Mouse (Mus musculus) hindbrain, embryonic 16.5 days (tissue): ENCODE data around the gene Hoxc6. TPM values are rescaled to one million over a fixed set of nuclear protein-coding genes. Genes with fewer than 3 reads are reported as not detected.

Experiments used
- ATAC-seq: fragments of 200-750 bp; cut with Nextera tagmentation; 2 replicates; pipeline ENCODE4 v1.8.0; 2017; ENCODE audit warnings: moderate TSS enrichment, moderate library complexity
- H3K27ac ChIP-seq: fragments of 300-500 bp; sonication (generic); 2 replicates; pipeline ENCODE4 v1.5.1; 2014; ENCODE audit warnings: low read depth, mild to moderate bottlenecking, control low read depth, low read length, moderate library complexity
- H3K27me3 ChIP-seq: fragments of 300-500 bp; sonication (generic); replicated peaks from 2 replicates; pipeline ENCODE4 v1.6.1; 2014; ENCODE audit warnings: low read length; ENCODE audit not compliant: control insufficient read depth, insufficient read depth
- H3K36me3 ChIP-seq: fragments of 300-500 bp; sonication (generic); 2 replicates; pipeline ENCODE4 v1.6.1; 2014; ENCODE audit warnings: mild to moderate bottlenecking, low read length, moderate library complexity, mixed read lengths; ENCODE audit not compliant: control insufficient read depth, insufficient read depth
- H3K4me1 ChIP-seq: fragments of 300-500 bp; sonication (generic); 2 replicates; pipeline ENCODE4 v1.6.1; 2014; ENCODE audit warnings: low read depth, low read length; ENCODE audit not compliant: control insufficient read depth, insufficient read depth
- H3K4me2 ChIP-seq: fragments of 300-500 bp; sonication (generic); 2 replicates; pipeline ENCODE4 v1.6.1; 2014; ENCODE audit warnings: mild to moderate bottlenecking, low read length, control low read depth, moderate library complexity
- H3K4me3 ChIP-seq: fragments of 300-500 bp; sonication (generic); 2 replicates; pipeline ENCODE4 v1.5.1; 2014; ENCODE audit warnings: mild to moderate bottlenecking, low read length, control low read depth, moderate library complexity
- H3K9ac ChIP-seq: fragments of 300-500 bp; sonication (generic); 2 replicates; pipeline ENCODE4 v1.6.1; 2014; ENCODE audit warnings: low read depth, mild to moderate bottlenecking, control low read depth, low read length, moderate library complexity
- H3K9me3 ChIP-seq: fragments of 300-500 bp; sonication (generic); 2 replicates; pipeline ENCODE4 v1.6.1; 2014; ENCODE audit warnings: mild to moderate bottlenecking, low read length, moderate library complexity; ENCODE audit not compliant: control insufficient read depth
- WGBS: fragments of 180-500 bp; shearing (Covaris S2); extraction: QIAGEN DNeasy Blood & Tissue Kit; methylation state at CpG from one replicate; pipeline ENCODE4 v1.1.7; 2014; 5-methylcytosine and 5-hydroxymethylcytosine counted together
- polyA plus RNA-seq: library from polyadenylated mRNA; unstranded; fragments of >200 nt; fragmentation: Nextera tagmentation; extraction: Ambion mirVana; gene quantifications from 2 replicates; pipeline ENCODE4 v1.2.1, GENCODE M21; 2015

Hoxc6 gene
- polyA plus RNA-seq, 1 experiment from 2014 or later: 4.0 TPM

DNA sequence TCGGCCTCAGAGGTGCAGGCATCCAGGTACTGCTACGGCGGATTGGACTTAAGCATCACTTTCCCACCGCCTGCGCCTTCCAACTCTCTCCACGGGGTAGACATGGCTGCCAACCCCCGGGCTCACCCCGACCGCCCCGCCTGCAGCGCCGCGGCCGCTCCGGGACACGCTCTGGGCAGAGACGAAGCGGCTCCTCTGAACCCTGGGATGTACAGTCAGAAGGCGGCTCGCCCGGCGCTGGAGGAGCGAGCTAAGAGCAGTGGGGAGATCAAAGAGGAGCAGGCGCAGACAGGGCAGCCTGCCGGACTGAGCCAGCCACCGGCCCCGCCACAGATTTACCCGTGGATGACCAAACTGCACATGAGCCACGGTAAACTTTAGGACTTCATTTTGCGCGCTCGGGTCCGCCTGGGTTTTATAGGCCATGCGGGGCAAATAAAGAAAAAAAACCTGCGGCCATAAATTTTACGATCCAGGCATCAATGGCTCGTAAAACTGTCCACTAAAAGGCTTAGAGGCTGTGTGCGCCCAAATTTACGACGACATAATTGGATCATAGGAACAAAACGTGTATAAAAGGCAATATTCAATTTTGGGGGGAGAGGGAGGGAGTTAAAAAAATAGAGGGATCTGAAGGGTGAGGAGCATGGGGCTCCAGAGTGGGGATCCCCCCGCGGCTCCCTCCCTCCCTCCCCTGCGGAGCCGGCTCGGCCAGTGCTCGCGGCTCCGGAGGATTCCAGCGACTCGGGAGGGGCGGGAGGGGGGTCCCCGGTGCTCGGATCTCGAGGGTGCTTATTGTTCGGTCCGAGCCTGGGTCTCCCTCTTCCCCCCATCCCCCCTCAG lies 16.3 kb downstream of the Hoxc6 start:
- Histone ChIP-seq H3K27ac (peak overlapping the region; percentile 73), H3K4me2 (peak overlapping the region; percentile 62), H3K27me3 (peaks cover 65% of the 10 kb centered on the region), H3K4me3 (peak overlapping the region; percentile 41), H3K9me3 (no peaks in the 10 kb centered on the region), H3K4me1 (peaks cover 3% of the 10 kb centered on the region), H3K9ac (peak overlapping the region; percentile 66), H3K36me3 (no peaks in the 10 kb centered on the region)
- peak; percentile 70 for ATAC-seq
- 1% methylated on average over 51 of the region's 57 CpGs for WGBS

DNA sequence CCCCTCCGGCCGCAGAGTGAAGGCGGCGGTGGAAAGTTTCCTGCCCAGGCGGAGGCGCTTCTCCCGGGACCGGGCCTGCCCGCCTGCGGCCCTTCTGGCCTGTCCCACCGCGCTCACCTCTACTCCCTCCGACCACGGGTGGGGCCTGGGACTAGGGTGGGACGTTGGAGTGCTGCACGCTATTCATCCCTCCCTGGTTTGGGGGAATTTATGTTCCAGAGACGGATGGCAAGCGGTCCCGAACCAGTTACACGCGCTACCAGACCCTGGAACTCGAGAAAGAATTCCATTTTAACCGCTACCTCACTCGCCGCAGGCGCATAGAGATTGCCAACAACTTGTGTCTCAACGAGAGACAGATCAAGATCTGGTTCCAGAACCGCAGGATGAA lies 16.9 kb downstream of the Hoxc6 start:
- Histone ChIP-seq H3K9me3 (no peaks in the 10 kb centered on the region), H3K9ac (peak overlapping the region; percentile 66), H3K27me3 (peaks cover 68% of the 10 kb centered on the region), H3K4me1 (peaks cover 3% of the 10 kb centered on the region), H3K4me2 (peak overlapping the region; percentile 62), H3K4me3 (peak overlapping the region; percentile 41), H3K27ac (peak overlapping the region; percentile 73), H3K36me3 (no peaks in the 10 kb centered on the region)
- 1% methylated on average over 28 of the region's 28 CpGs for WGBS
- ATAC-seq: 0 out of 2 replicates have a peak, but pooled peaks have one; percentile 9

DNA sequence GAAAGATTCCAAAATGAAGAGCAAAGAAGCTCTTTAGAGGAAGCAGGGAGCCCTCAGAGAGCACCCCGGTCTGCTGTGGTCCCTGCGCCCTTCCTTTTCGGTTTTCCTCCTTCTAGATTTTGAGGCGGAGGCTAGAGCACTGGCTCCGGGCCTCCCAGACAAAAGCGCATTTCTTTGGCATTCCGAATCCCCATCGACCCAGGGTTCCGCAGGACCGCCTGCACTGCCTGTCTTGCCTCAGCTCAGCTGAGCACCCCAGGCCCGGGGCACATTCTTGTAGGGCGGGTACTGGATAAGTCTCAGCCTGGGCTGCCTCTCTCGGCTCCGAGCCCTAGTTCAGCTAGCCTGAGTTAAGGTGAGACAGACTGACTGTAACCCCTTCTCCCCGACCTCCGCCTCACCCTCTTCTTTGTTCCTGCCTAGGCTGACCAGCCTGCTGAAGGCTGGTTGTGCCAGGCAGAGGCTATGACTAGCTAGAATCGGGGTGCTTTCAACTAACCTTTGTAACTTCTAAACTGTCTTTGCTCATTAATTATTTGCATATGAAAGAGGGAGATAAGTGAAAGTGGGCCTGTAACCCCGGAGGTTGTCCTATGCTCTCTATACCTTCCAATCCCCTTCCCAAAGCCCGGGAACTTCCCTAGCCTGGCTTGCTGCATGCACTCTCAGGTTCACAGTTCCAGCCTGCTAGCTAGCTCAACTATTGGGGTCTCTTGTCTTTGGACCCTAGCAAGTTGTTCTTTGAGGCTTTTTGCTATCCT lies 17.5 kb downstream of the Hoxc6 start:
- peak overlapping the region; percentile 66 for H3K9ac ChIP-seq
- H3K27me3 ChIP-seq: peaks cover 65% of the 10 kb centered on the region
- H3K4me1 ChIP-seq: peaks cover 3% of the 10 kb centered on the region
- H3K4me3 ChIP-seq: peak overlapping the region; percentile 41
- H3K36me3 ChIP-seq: no peaks in the 10 kb centered on the region
- no peaks in the 10 kb centered on the region for H3K9me3 ChIP-seq
- WGBS: 7% methylated on average over 19 of the region's 19 CpGs
- peak overlapping the region; percentile 62 for H3K4me2 ChIP-seq
- peak overlapping the region; percentile 73 for H3K27ac ChIP-seq
- no peak for ATAC-seq

DNA sequence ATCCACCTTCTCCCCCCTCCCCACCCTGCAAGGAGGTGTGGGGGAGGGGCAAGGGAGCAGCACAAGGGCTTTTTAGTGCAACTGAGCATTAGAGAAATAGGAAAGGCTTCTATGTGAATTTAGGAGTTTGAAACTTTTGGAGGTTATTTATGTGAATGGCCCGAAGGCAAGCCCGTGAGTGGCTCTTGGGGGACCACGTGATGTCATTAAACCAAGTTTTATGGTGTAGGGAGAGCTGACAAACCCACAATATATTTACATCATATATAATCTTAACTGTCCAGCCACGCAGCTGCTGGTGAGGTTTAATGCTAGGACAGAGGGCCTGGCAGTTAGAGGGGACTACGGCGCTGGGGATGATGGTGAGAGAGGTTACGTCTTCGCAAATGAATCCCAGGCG lies 20.6 kb downstream of the Hoxc6 start, which contains the start of gene Hoxc4:
Gene Hoxc4, plus strand, starts transcription at position 299 of the 400 bp plus-strand sequence.
- Histone ChIP-seq H3K9me3 (no peaks in the 10 kb centered on the region), H3K4me1 (peaks cover 3% of the 10 kb centered on the region), H3K9ac (no peak within 1 kb of the TSS), H3K27ac (peak within 1 kb of the TSS; percentile 21; the same call in 1 of the 2 replicates), H3K27me3 (peaks cover 64% of the 10 kb centered on the region), H3K4me3 (no peak within 1 kb of the TSS), H3K4me2 (no peak within 1 kb of the TSS), H3K36me3 (no peaks in the 10 kb centered on the region)
- 18% methylated on average over 9 of the region's 9 CpGs for WGBS
- no peak for ATAC-seq

DNA sequence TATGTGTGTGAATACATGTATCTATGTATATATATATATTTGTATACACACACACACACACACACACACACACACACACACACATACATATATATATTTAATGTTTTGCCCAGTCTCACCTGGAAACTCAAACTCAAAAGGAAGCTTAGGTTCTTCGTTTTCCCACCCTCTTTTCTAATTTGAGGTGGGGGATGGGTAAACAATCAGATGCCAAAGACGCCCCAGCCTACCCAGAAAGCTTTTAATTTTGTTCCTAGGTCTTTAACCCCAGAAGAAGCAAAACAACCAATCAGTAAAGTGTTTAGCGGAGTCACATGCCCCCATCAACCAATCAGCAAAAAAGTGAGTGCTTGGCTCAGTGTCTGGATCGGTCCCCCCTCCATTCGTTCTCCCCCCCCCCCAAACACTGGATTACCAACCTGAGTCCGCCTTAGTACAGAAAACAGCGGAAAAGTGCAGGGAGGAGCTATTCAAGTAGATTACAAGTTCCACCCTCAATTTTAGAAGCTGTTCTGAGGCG lies 22.9 kb downstream of the Hoxc6 start:
- Histone ChIP-seq H3K9ac (no peak overlapping the region), H3K9me3 (no peaks in the 10 kb centered on the region), H3K27me3 (peaks cover 65% of the 10 kb centered on the region), H3K27ac (no peak overlapping the region), H3K4me2 (peak overlapping the region; percentile 38), H3K4me3 (peak overlapping the region; percentile 19), H3K4me1 (no peaks in the 10 kb centered on the region), H3K36me3 (no peaks in the 10 kb centered on the region)
- 2% methylated on average over 8 of the region's 8 CpGs for WGBS
- no peak for ATAC-seq

DNA sequence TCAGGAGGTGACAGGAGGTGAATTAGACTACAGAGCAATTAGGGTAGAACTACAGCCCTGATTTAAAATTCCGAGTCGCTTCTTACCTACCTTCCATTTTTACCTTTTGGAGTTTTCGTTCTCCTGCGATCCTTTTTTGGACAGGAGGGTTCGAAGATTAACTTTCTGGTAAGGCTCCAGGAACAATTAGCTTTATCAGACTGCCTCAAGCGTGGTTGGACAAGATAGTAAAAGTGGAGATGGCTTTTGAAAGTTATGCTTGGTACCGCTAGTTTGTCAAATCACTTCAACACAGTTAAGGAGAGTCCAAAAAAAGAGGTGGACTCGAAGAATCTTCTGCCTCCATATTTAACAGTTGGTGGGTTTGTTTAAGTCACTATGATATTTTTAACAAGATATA lies 23.5 kb downstream of the Hoxc6 start:
- Histone ChIP-seq H3K9me3 (no peaks in the 10 kb centered on the region), H3K27me3 (peaks cover 62% of the 10 kb centered on the region), H3K9ac (no peak overlapping the region), H3K27ac (no peak overlapping the region), H3K4me1 (no peaks in the 10 kb centered on the region), H3K36me3 (no peaks in the 10 kb centered on the region), H3K4me2 (peak overlapping the region; percentile 38), H3K4me3 (no peak overlapping the region)
- WGBS: 8% methylated on average over 8 of the region's 8 CpGs
- ATAC-seq: no peak

DNA sequence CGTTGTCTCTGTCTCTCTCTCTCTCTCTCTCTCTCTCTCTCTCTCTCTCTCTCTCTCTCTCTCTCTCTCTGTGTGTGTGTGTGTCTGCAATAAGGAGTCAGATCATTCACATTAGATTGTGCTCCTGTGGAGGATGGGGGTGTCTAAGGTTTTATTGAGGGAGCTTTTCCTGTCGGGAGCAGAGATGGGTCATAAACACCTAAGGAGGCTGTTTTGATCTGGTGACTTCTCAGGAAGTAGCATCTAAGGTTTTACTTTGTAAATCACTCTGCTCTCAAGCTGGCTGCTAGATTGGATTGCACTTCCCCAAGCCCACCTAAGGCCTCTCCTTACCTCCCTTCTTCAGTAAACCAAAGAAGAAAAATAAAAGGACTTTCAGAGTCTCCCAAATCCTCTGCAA lies 26.1 kb downstream of the Hoxc6 start:
- no peak for ATAC-seq
- H3K27me3 ChIP-seq: peaks cover 58% of the 10 kb centered on the region
- WGBS: 7% methylated on average over 2 of the region's 2 CpGs
- no peaks in the 10 kb centered on the region for H3K36me3 ChIP-seq
- H3K4me3 ChIP-seq: no peak overlapping the region
- no peak overlapping the region for H3K9ac ChIP-seq
- H3K4me2 ChIP-seq: no peak overlapping the region
- H3K27ac ChIP-seq: no peak overlapping the region
- no peaks in the 10 kb centered on the region for H3K4me1 ChIP-seq
- H3K9me3 ChIP-seq: no peaks in the 10 kb centered on the region

DNA sequence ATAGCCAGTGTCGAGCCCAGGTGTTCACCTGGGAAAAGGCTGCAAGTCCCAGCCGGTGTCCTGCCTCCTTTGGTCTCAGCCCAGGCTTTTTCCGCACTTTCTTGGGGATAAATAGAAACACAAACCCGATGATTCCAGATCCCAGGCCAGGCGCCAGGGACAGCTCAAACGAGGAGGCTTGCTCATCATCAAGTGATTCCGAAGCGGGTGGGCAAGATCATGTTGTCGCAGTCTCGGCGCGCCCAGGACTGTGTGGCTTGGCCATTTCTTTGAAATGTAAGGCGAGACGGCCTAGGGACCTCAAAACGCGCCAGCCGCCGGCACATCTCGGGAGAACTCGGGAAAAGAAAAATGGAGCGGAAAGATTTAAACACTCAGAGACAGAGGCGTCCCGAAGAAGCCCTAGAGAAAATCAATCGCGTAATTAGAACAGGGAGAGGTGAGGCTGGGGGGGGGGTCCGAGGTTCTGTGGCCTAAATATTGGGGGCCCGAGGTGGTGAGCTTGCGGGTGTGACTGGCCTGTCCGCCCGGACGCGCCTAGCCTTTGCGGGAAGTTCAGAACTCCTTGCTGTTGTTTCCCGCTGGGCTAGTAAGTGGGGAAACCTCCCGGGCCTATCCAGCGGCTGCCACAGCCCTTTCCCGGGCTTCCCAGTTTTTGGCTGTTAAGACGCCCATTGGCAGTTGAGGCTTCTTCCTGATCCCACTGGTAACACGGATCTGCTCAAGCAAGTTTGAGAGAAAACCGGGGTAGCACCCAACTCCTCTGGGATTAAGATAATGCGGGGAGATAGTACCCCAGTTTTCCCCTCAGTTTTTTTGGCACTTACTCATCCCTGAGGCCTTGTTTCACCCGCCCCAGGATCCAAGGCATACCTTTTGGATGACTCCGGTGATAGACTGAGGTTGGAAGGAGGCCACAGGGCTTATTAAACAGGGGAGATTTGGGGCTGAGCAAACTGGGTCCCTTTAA lies 29.5 kb downstream of the Hoxc6 start:
- Histone ChIP-seq H3K4me2 (peak overlapping the region; percentile 50), H3K9me3 (no peaks in the 10 kb centered on the region), H3K4me3 (peak overlapping the region; percentile 7), H3K27ac (peak overlapping the region; percentile 72), H3K36me3 (no peaks in the 10 kb centered on the region), H3K9ac (peak overlapping the region; percentile 51), H3K27me3 (peaks cover 49% of the 10 kb centered on the region), H3K4me1 (no peaks in the 10 kb centered on the region)
- WGBS: 4% methylated on average over 43 of the region's 43 CpGs
- ATAC-seq: no peak
